Mouse (Mus musculus): Measurements from ENCODE around the gene Plekha5.

The Plekha5 gene

GRCm38 (mm10) chr6:140423846-140424200, at the start of gene Plekha5:
Gene Plekha5 (plus strand): TSS chr6:140424054.
- ATAC-seq (ENCODE audit: low TSS enrichment), result peak; percentile 71

GRCm38 (mm10) chr6:140375671-140376070, 48.2 kb upstream of the Plekha5 start:
- no peak for ATAC-seq (ENCODE audit: low TSS enrichment)

- no peak for ATAC-seq (ENCODE audit: low TSS enrichment)
Measured at GRCm38 (mm10) chr6:140380588-140380987, 43.3 kb upstream of the Plekha5 start.

- peak; percentile 50 for ATAC-seq (ENCODE audit: low TSS enrichment)
Measured at GRCm38 (mm10) chr6:140381162-140381561, 42.7 kb upstream of the Plekha5 start.

GRCm38 (mm10) chr6:140383580-140384400, 40.1 kb upstream of the Plekha5 start:
- no peak for ATAC-seq (ENCODE audit: low TSS enrichment)

- ATAC-seq (ENCODE audit: low TSS enrichment), result no peak
Measured at GRCm38 (mm10) chr6:140396687-140397086, 27.2 kb upstream of the Plekha5 start.

GRCm38 (mm10) chr6:140402766-140403310, 21.0 kb upstream of the Plekha5 start:
- no peak for ATAC-seq (ENCODE audit: low TSS enrichment)

GRCm38 (mm10) chr6:140411996-140412395, 11.9 kb upstream of the Plekha5 start:
- ATAC-seq (ENCODE audit: low TSS enrichment), result no peak

GRCm38 (mm10) chr6:140423041-140423845, 611 bp upstream of the Plekha5 start:
- no peak for ATAC-seq (ENCODE audit: low TSS enrichment)

GRCm38 (mm10) chr6:140424201-140424990, 542 bp downstream of the Plekha5 start:
- ATAC-seq (ENCODE audit: low TSS enrichment), result peak; percentile 56

GRCm38 (mm10) chr6:140424991-140425361, 1.1 kb downstream of the Plekha5 start:
- ATAC-seq (ENCODE audit: low TSS enrichment), result peak; percentile 4; the same call in 1 of the 2 replicates

GRCm38 (mm10) chr6:140429236-140429635, 5.4 kb downstream of the Plekha5 start:
- no peak for ATAC-seq (ENCODE audit: low TSS enrichment)

GRCm38 (mm10) chr6:140432363-140432762, 8.5 kb downstream of the Plekha5 start:
- ATAC-seq (ENCODE audit: low TSS enrichment), result no peak

GRCm38 (mm10) chr6:140443374-140443773, 19.5 kb downstream of the Plekha5 start:
- ATAC-seq (ENCODE audit: low TSS enrichment), result 0 out of 2 replicates have a peak, but pooled peaks have one; percentile 35

- ATAC-seq (ENCODE audit: low TSS enrichment), result no peak
Measured at GRCm38 (mm10) chr6:140444147-140444546, 20.3 kb downstream of the Plekha5 start.

GRCm38 (mm10) chr6:140444855-140445465, 21.1 kb downstream of the Plekha5 start:
- no peak for ATAC-seq (ENCODE audit: low TSS enrichment)

GRCm38 (mm10) chr6:140448010-140448739, 24.3 kb downstream of the Plekha5 start:
- peak; percentile 76 for ATAC-seq (ENCODE audit: low TSS enrichment)

GRCm38 (mm10) chr6:140450693-140451092, 26.8 kb downstream of the Plekha5 start:
- ATAC-seq (ENCODE audit: low TSS enrichment), result no peak

GRCm38 (mm10) chr6:140452736-140453135, 28.9 kb downstream of the Plekha5 start:
- ATAC-seq (ENCODE audit: low TSS enrichment), result peak; percentile 68

- ATAC-seq (ENCODE audit: low TSS enrichment), result no peak
Measured at GRCm38 (mm10) chr6:140453454-140453853, 29.6 kb downstream of the Plekha5 start.

GRCm38 (mm10) chr6:140454388-140454787, 30.5 kb downstream of the Plekha5 start:
- ATAC-seq (ENCODE audit: low TSS enrichment), result no peak

Measured in frontal cortex, adult (tissue).